Mouse (Mus musculus) macrophage (primary cell): ENCODE data around the gene Vmn1r210. TPM values are rescaled to one million over a fixed set of nuclear protein-coding genes. Genes with fewer than 3 reads are reported as not detected.
"Not testable (repeated sequence)": the region's sequence is repeated elsewhere in the genome, so short reads cannot be mapped to it uniquely, and the experiment has no call there.

Source experiments
- H3K27ac ChIP-seq: fragments of 350-480 bp; formaldehyde crosslinking; 2 replicates; pipeline ENCODE4 v1.9.0; 2021
- H3K36me3 ChIP-seq: fragments of 350-480 bp; formaldehyde crosslinking; 2 replicates; pipeline ENCODE4 v1.9.0; 2021; ENCODE audit errors: inconsistent target
- H3K4me3 ChIP-seq: fragments of 350-480 bp; formaldehyde crosslinking; 2 replicates; pipeline ENCODE4 v1.9.0; 2021; ENCODE audit errors: inconsistent target
- H3K79me2 ChIP-seq: fragments of 350-480 bp; formaldehyde crosslinking; 2 replicates; pipeline ENCODE4 v1.9.0; 2021; ENCODE audit errors: inconsistent target
- WGBS: methylation state at CpG from one replicate; pipeline ENCODE4 v1.1.7; 2026; ENCODE audit warnings: inconsistent platforms; ENCODE audit not compliant: missing documents; 5-methylcytosine and 5-hydroxymethylcytosine counted together
- polyA plus RNA-seq: library from polyadenylated mRNA; stranded (reverse); fragments of 250-400 nt; gene quantifications from 3 replicates; pipeline ENCODE4 v1.2.4, GENCODE M21; 2018; ENCODE audit warnings: inconsistent platforms
- total RNA-seq, 78 experiments: library from RNA; depleted of rRNA; stranded (reverse); fragments of 250-400 nt; gene quantifications; 1 replicate in 9 of 78; 2 replicates in 24 of 78; 3 replicates in 43 of 78; 4 replicates in 2 of 78; pipeline ENCODE4 v1.2.4; 2018; ENCODE audit warnings: inconsistent platforms in 56 of 78

Vmn1r210 gene
- total RNA-seq (2018; cell fraction: chromatin; rRNA removed): not detected
- total RNA-seq (2018; cell fraction: cytosol; rRNA removed): not detected
- total RNA-seq (2018; cell fraction: nucleus; rRNA removed): not detected
- not detected in 3 replicates for polyA plus RNA-seq

GRCm38 (mm10) chr13:22831248-22831647 lies at the start of gene Vmn1r210:
Gene Vmn1r210 (minus strand): TSS chr13:22831348.
- H3K4me3 ChIP-seq: no peak within 1 kb of the TSS
- H3K36me3 ChIP-seq: no peaks in the 10 kb centered on the region
- no peaks in the 10 kb centered on the region for H3K79me2 ChIP-seq
- H3K27ac ChIP-seq: no peak within 1 kb of the TSS
- WGBS: 23% methylated on average over 4 of the region's 4 CpGs

- H3K79me2 ChIP-seq: no peaks in the 10 kb centered on the region
- H3K4me3 ChIP-seq: no peak overlapping the region
- no peaks in the 10 kb centered on the region for H3K36me3 ChIP-seq
- WGBS: 80% methylated on average over 1 of the region's 1 CpGs
- H3K27ac ChIP-seq: no peak overlapping the region
Observed at GRCm38 (mm10) chr13:22879257-22879656, 48.1 kb upstream of the Vmn1r210 start.

GRCm38 (mm10) chr13:22857461-22857860 lies 26.3 kb upstream of the Vmn1r210 start, which contains the start of gene Vmn1r211:
Gene Vmn1r211 (minus strand): TSS chr13:22857561.
- WGBS: 86% methylated on average over 1 of the region's 1 CpGs
- no peaks in the 10 kb centered on the region for H3K36me3 ChIP-seq
- no peak within 1 kb of the TSS for H3K4me3 ChIP-seq
- no peaks in the 10 kb centered on the region for H3K79me2 ChIP-seq
- no peak within 1 kb of the TSS for H3K27ac ChIP-seq

GRCm38 (mm10) chr13:22854760-22855159 lies 23.6 kb upstream of the Vmn1r210 start:
- Histone ChIP-seq H3K4me3 (no peak overlapping the region), H3K27ac (no peak overlapping the region), H3K36me3 (no peaks in the 10 kb centered on the region), H3K79me2 (no peaks in the 10 kb centered on the region)
- WGBS: 69% methylated on average over 4 of the region's 4 CpGs

GRCm38 (mm10) chr13:22846798-22847197 lies 15.7 kb upstream of the Vmn1r210 start:
- WGBS: 72% methylated on average over 1 of the region's 1 CpGs
- H3K27ac ChIP-seq: no peak overlapping the region
- H3K79me2 ChIP-seq: no peaks in the 10 kb centered on the region
- no peak overlapping the region for H3K4me3 ChIP-seq
- H3K36me3 ChIP-seq: no peaks in the 10 kb centered on the region

- WGBS: 90% methylated on average over 3 of the region's 3 CpGs
- not testable (repeated sequence) for H3K79me2 ChIP-seq, H3K4me3 ChIP-seq, H3K36me3 ChIP-seq, H3K27ac ChIP-seq
Observed at GRCm38 (mm10) chr13:22844304-22844703, 13.2 kb upstream of the Vmn1r210 start.

- WGBS: 46% methylated on average over 7 of the region's 7 CpGs
Observed at GRCm38 (mm10) chr13:22829395-22829794, 1.8 kb downstream of the Vmn1r210 start.

GRCm38 (mm10) chr13:22821601-22822000 lies 9.5 kb downstream of the Vmn1r210 start:
- not testable (repeated sequence) for H3K79me2 ChIP-seq, H3K36me3 ChIP-seq, H3K4me3 ChIP-seq, H3K27ac ChIP-seq
- 91% methylated on average over 1 of the region's 1 CpGs for WGBS

More at GRCm38 (mm10) chr13:22829395-22829794, 1.8 kb downstream of the Vmn1r210 start:
- H3K36me3 ChIP-seq, H3K79me2 ChIP-seq, H3K4me3 ChIP-seq, H3K27ac ChIP-seq: not testable (repeated sequence)

- H3K36me3 ChIP-seq, H3K27ac ChIP-seq, H3K79me2 ChIP-seq, H3K4me3 ChIP-seq: not testable (repeated sequence)
Observed at GRCm38 (mm10) chr13:22809582-22809981, 21.6 kb downstream of the Vmn1r210 start, which contains the start of gene Vmn1r209. Gene Vmn1r209 (minus strand): TSS chr13:22809682.

GRCm38 (mm10) chr13:22788096-22788495 lies 43.1 kb downstream of the Vmn1r210 start:
- 72% methylated on average over 3 of the region's 3 CpGs for WGBS
- H3K79me2 ChIP-seq, H3K4me3 ChIP-seq, H3K36me3 ChIP-seq, H3K27ac ChIP-seq: not testable (repeated sequence)

- not testable (repeated sequence) for H3K79me2 ChIP-seq, H3K27ac ChIP-seq, H3K36me3 ChIP-seq, H3K4me3 ChIP-seq
Observed at GRCm38 (mm10) chr13:22784159-22784558, 47.0 kb downstream of the Vmn1r210 start.

GRCm38 (mm10) chr13:22777300-22777699 lies 53.8 kb downstream of the Vmn1r210 start, which contains the start of gene Vmn1r208:
Gene Vmn1r208 (minus strand): TSS chr13:22777400.
- not testable (repeated sequence) for H3K27ac ChIP-seq, H3K36me3 ChIP-seq, H3K4me3 ChIP-seq, H3K79me2 ChIP-seq
- no CpG with 5 or more reads among the region's 7 CpGs for WGBS

Other genes starting within 250 kb of the Vmn1r210 start
- not detected in 3 replicates for gene Vmn1r205, start 238.3 kb downstream of the Vmn1r210 start, polyA plus RNA-seq
- not detected in 3 replicates for gene Vmn1r206, start 207.1 kb downstream of the Vmn1r210 start, polyA plus RNA-seq
- gene Vmn1r207-ps, start 101.7 kb downstream of the Vmn1r210 start, polyA plus RNA-seq: not detected in 3 replicates
- gene Vmn1r208, start 53.9 kb downstream of the Vmn1r210 start, polyA plus RNA-seq: not detected in 3 replicates
- not detected in 3 replicates for gene Vmn1r209, start 21.7 kb downstream of the Vmn1r210 start, polyA plus RNA-seq
- not detected in 3 replicates for gene Vmn1r211, start 26.2 kb upstream of the Vmn1r210 start, polyA plus RNA-seq
- gene Vmn1r212, start 52.9 kb upstream of the Vmn1r210 start, polyA plus RNA-seq: not detected in 3 replicates
- not detected in 3 replicates for gene Vmn1r213, start 176.3 kb upstream of the Vmn1r210 start, polyA plus RNA-seq
- not detected in 3 replicates for gene Vmn1r214, start 199.1 kb upstream of the Vmn1r210 start, polyA plus RNA-seq
- gene Vmn1r215, start 236.7 kb upstream of the Vmn1r210 start, polyA plus RNA-seq: not detected in 3 replicates